Mouse (Mus musculus) small intestine, adult 10 weeks (tissue): ENCODE data around the gene Pip. TPM values are rescaled to one million over a fixed set of nuclear protein-coding genes. Genes with fewer than 3 reads are reported as not detected.

Source experiments
- polyA plus RNA-seq: library from polyadenylated mRNA; stranded (reverse); fragments of 350-450 nt; fragmentation: Illumina TruSeq; extraction: RNeasy Lipid Tissue Mini Kit (QIAGEN cat#74804); gene quantifications from one replicate; pipeline ENCODE4 v1.2.3, GENCODE M21; 2014; ENCODE audit warnings: low replicate concordance

The Pip gene
- not detected for polyA plus RNA-seq

GRCm38 (mm10) chr6:41847235-41847634 is at the start of gene Pip:
Gene Pip (plus strand): TSS chr6:41847535.

GRCm38 (mm10) chr6:41852689-41853088 is 5.4 kb downstream of the Pip start, which contains the start of gene Sval2:
Gene Sval2 (plus strand): TSS chr6:41852989.

Other genes starting within 250 kb of the Pip start
- not detected for gene Ephb6, start 242.1 kb upstream of the Pip start, polyA plus RNA-seq
- gene Trpv6, start 211.1 kb upstream of the Pip start, polyA plus RNA-seq: 0.19 TPM
- not detected for gene Trpv5, start 166.8 kb upstream of the Pip start, polyA plus RNA-seq
- gene Llcfc1, start 163.1 kb upstream of the Pip start, polyA plus RNA-seq: not detected
- gene Kel, start 143.2 kb upstream of the Pip start, polyA plus RNA-seq: not detected
- gene Olfr459, start 72.4 kb upstream of the Pip start, polyA plus RNA-seq: not detected
- gene Sval2, start 5.5 kb downstream of the Pip start, polyA plus RNA-seq: not detected
- gene Sval1, start 104.1 kb downstream of the Pip start, polyA plus RNA-seq: 1.7 TPM
- gene Sval3, start 120.6 kb downstream of the Pip start, polyA plus RNA-seq: not detected
- gene Sva, start 190.9 kb downstream of the Pip start, polyA plus RNA-seq: not detected